Mouse (Mus musculus) E14TG2a.4 (cell line): ENCODE data around the gene Pip4k2b.

ENCODE experiments used
- CTCF ChIP-seq: conservative IDR thresholded peaks from 2 replicates; pipeline ENCODE4 v1.5.1; 2014; ENCODE audit warnings: low read length
- POU5F1 ChIP-seq: IDR thresholded peaks from 2 replicates; pipeline ENCODE4 v1.6.1; 2014; ENCODE audit warnings: low read length, borderline replicate concordance

- TF ChIP-seq CTCF (no peak), POU5F1 (no peak)
Observed at GRCm38 (mm10) chr11:97714784-97715760, 29.4 kb downstream of the Pip4k2b start.
